Mouse (Mus musculus) heart, postnatal 14 days (tissue): ENCODE data around the gene Tmem132b. TPM values are rescaled to one million over a fixed set of nuclear protein-coding genes. Genes with fewer than 3 reads are reported as not detected.

Experiments
- DNase-seq, 2 experiments: peaks; one replicate each; pipeline ENCODE4 v3.0.0; 2021 to 2022
- intact Hi-C: fragments of 180-260 bp; cut with DNase I; formaldehyde crosslinking; loops from one replicate; pipeline ENCODE4 v1.15.1; 2025
- total RNA-seq, 2 experiments: library from RNA; stranded (reverse); gene quantifications; 2 replicates each; pipeline ENCODE4 v1.2.3; 2021

The Tmem132b gene
- total RNA-seq, 2 experiments from 2014 or later: not detected

DNA sequence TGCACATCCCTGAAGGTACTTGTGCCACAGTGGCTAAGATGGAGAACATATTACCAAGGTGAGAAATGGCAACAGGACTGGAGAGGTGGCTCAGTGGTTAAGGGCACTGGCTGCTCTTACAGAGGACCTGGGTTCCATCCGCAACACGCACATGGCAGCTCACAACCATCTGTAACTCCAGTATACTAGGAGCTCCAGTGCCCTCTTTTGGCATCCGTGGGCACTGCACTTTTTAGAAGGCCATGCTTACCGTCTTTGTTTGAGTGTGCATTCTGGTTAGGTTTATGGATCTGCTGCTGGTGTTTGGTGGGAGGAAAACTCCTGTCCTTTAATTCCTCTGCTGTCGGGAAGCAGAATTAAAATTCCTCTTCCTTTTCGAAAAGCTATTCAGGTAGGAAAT lies 116.7 kb downstream of the Tmem132b start:
- intact Hi-C loops: no loop called here
- no peak for DNase-seq

DNA sequence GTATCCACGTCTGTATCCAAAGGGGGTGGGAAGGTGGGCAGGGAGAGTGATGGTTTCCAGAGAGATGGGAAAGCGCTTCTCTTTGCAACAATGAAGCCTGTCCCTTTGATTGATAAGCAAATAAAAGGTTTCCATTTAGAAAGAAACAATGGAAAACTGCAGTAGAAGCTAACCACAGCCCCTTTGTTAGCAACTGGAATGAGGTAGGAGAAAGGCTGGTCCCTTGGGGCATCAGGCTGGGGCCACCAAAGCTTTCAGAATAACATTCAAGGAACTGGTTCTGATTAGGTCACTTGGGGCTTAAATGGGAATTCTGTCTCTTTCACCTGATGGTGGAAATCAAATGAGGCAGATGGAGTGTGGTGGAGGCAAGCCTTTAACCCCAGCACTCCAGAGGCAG lies 118.4 kb downstream of the Tmem132b start:
- intact Hi-C loops: no loop called here
- no peak for DNase-seq

DNA sequence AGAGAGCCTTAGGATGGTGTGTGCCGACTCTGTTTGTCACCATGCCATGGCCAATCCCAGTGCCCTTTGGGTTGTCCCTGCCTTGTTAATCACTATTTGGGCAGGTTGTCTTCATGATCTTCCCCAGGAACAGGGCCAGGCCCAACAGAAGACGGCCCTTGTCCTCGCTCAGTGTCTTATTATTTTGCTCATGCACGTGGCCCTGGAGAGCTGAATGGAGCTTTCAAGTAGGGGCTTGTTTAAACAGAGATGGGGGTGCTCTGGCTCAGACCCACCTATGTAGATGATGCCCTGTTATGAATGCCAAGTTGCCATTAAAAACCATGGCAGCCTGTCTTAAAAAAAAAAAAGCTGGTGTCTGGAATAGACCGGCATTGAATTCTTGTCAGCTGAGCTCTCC lies 126.5 kb downstream of the Tmem132b start:
- intact Hi-C loops: no loop called here

DNA sequence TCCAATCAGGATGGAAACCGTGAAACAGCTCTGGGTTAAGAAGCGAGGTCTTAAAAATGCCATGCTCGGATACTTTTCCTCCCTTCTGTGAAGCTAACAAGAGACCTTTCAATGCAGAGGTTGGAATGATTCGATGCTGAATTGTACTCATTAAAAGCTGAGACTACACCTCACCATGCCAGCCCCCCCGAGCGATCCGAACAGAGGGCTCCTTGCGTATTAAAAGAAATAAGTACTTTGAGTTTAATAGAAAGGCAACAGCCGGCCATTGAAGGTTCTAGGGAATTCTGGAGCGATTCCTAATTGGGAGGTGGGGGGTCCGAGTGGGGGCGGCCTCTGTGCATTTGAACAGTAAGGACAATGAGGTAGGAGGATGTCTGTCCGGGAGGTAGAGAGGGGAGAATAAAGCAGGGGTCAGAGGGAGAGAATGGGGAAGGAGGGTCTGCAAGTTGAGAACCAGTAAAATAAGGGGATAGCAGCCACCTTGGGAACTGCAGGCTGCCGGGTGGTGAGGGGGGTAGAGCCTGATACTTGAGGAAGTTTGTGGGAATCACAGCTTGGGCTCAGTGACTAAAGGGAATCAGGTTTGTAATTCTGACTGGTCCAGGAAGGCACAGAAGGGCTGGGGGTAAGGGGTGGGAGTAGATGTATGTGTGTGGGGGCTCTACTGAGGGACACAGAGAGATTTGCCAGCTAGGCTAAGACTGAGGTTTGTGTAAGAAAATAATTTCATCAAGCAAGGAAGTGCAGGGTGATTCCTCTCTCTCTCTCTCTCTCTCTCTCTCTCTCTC lies 127.6 kb downstream of the Tmem132b start:
- intact Hi-C loops: no loop called here
- DNase-seq: no peak

More for the DNA sequence above, 126.5 kb downstream of the Tmem132b start:
- no peak for DNase-seq

DNA sequence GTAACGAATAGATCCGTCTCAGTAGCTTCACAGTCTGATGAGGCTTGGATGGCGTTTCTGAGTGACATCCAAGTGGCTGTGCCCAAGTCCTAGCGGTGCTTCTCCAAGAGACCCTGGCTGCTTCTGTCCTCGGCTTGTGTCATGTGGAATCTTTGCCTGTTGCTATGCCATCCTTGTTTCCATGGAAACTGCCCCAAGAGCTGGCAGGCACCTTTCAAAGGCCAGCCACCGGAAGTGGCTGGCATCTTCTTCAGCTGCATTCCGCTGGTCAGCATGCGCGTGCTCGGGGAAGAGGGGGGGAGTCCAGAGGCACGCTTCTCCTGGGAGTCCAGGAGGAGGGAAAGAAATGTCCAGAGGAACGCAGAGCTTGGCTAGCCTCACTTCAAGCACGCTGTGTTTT lies 144.0 kb downstream of the Tmem132b start:
- no peak for DNase-seq
- intact Hi-C loops: no loop called here

DNA sequence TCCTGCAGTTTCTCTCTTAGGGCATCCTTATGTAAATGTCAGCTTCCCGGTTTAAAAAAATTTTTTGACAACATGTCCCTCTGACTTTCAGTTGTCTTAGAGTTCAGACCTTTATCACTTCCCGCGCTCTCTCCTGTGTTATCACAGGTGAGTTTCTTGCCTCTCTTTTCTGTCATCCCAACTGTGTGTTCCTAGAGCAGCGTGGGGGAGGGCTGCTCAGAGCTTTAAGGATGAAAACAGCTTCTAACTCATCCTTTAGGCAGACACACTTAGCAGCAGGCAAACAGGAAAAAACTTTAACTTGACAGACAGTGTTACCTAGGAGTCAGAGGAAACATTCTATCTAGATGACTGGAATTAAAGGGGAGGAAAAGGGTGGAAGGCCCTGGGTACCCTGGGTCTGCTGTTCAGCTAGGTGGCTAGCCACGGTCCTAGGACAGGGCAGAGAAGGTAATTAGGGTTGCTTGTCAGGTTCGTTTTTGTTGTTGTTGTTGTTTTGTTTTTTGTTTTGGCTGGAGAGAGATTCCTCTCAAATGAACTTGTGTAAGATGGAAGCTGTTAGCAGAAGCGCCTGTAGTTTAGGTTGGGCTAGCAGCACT lies 144.6 kb downstream of the Tmem132b start:
- no peak for DNase-seq
- intact Hi-C loops: no loop called here

DNA sequence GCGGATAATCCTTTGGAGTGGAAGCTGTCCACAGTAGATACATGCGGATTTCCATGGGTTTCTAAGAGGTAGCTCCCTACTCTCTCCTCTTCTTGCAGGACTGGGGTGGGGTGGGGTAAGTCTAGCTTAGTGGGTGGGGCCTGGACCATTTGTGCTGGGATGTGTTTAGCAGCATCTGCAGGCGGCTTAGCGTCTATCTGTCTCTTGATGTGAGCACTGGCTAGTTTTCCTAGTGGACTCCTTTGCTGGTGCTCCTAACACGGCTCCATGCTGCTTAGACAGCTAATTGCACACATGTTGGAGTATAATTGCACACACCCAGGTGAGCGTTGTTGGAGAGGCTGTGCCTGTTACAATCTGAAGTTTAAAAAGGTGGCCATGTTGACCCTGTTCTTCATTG lies 149.3 kb downstream of the Tmem132b start:
- intact Hi-C loops: no loop called here
- no peak for DNase-seq

DNA sequence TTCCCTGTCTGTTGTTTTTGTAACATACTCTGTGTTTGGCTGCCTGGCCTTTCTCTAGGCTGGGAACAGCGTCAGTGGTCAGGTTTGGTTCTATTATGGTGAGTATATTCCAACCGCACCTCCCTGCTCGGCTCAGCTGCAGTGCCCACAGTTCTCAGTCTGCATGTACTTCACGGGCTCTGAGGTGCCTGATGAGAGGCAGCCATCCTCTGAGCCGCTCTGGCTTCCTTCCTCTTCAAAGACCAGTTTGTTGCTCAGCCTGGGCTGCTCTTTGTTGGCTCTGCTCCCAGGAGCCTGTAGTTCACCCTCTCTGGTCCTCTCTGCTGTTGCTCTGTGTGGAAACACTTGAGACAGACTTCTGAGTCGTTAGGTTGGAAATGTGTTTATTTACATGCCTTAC lies 151.9 kb downstream of the Tmem132b start:
- intact Hi-C loops: no loop called here
- no peak for DNase-seq

DNA sequence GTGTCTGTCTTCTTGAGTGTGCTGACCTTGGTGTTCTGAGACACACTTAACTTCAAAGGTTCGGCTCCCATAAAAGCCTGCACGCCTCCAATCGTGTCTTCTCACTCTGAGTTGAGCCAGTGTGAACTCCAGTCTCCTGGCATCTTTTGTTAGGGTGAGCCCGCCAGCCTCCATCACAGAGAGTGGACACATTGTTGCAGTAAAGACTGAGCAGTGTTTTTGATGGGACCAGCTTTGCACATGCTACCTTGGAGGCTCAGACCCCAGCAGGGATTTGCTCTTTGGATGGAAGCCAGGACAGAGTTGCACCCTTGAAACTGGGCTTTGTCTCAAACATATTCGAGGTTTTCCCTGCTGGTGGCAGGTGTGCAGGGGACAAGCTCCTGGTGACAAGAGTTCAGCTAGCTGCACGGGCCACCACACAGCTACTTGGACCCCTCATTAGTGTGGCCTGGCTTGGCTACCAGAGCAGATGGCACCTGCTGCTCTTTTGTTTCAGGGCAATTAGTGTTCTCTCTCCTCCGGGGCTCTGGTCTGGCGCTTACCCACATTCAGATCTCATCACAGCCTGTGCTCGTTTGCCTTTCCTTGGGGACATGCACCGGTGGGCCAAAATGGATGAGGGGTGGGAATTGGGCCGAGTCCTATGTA lies 154.2 kb downstream of the Tmem132b start:
- DNase-seq: no peak
- intact Hi-C loops: no loop called here

DNA sequence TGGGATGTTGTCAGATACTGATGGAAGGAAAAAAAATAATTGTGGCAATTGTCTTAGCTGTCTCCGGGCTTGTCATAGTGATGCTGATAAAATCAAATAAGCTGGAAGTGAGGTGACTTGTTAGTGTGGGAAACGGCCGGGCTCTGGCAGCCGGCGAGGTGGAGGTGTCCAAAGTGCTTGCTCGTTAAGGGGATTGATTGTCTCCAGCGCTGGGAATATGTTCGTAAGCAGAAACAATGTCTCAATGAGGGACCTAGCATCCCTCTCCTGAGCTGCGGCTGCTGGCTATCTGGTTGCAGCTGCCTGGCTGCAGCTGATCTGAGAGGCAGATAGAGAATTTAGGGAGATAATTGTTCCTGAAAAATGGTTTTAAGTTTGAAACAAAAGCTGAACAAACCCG lies 161.0 kb downstream of the Tmem132b start:
- no peak for DNase-seq
- intact Hi-C loops: no loop called here

DNA sequence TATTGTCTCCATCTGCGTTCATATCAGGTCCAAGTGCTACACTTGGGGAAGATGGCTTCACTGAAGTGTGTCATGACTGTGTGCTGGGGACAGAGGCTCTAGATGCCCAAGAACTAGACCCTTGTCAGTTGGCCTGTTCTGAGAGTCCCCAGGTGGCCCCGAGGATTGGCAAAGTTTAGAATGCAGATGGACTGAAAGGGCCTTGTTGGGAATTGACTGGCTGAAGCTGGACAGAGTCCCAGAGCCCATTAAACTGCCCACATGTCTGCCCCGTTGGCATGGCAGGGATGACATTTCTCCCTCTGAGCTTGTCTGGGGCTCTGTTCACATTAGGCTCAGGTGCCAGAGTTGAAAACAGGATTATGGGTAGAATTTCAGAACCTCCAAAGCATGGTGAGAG lies 167.8 kb downstream of the Tmem132b start:
- intact Hi-C loops: no loop called here
- no peak for DNase-seq

DNA sequence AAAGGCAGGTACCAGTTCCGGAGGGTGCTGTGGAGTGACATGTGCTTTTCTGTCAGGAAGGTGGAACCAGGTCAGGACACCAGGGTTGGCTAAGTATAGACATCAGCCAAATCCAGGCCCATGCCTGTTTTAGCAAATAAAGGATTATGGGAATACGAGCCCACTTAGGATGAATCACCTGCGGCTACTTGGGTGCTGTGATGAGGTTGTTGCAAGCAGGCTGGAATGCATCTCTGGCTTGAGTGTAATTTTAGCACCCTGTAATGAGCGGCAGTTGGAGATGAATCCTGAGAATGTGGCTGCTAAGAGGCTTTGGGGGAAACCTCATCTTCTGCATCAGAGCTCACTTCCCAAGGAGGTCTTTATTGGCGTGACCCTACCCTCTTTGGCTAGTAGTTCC lies 168.7 kb downstream of the Tmem132b start:
- intact Hi-C loops: no loop called here
- no peak for DNase-seq

DNA sequence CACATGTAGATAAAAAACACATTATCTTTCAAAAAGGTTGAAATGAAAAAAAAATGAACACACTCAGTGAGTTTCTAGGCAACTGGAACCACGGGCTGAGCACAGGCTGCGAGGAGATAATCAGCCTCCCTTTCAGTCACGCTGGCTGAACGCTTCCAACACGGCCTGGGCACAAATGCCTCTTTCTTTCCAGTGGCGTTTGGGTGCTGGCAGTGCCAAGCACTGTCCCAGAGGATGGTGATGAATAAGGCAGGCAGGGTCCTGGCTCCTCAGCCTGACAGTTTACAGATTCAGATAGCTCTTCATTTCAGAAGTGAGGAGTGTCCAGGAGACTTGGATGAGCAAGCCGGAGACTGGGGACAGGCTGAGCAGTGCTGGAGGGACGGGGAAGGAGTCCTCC lies 173.8 kb downstream of the Tmem132b start:
- intact Hi-C loops: no loop called here
- no peak for DNase-seq

DNA sequence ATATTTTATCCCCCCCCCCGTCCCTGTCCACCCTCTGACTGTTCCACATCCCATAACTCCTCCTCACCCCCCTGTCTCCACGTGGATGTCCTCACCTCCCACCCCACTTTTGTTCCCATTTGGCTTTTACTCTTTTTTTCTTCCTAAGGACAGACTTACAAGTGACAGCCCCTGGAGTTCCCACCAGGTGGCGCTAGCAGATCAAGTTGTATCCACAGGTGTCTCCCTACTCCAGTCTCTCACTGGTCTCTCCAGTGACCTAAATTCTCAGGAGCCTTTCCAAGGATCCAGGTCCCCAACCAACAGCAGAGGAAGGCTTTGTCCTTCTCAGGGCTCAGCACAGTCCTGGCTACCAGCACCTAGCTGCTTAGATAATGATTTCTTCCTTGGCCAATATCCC lies 177.6 kb downstream of the Tmem132b start:
- intact Hi-C loops: no loop called here
- peak; percentile 5 to 27 for DNase-seq

DNA sequence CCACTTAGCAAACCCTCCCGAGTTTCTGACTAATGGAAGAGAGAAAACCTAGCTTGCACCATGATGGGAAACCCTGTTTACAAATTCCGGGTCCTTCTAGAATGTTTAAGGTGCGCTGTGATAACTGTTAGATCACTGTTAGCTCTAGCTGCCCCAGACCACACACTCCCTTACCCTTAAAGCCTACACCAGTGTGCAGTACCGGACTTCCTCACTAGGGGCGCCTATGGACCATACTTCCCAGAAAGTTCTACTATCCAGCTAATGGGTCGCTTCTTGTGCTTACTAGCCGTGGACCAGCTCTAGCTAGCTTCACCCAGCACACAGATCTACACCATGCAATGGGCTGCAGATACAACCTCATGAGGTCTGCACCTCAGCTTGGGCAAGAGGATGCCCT lies 195.2 kb downstream of the Tmem132b start:
- no peak for DNase-seq
- intact Hi-C loops: no loop called here

DNA sequence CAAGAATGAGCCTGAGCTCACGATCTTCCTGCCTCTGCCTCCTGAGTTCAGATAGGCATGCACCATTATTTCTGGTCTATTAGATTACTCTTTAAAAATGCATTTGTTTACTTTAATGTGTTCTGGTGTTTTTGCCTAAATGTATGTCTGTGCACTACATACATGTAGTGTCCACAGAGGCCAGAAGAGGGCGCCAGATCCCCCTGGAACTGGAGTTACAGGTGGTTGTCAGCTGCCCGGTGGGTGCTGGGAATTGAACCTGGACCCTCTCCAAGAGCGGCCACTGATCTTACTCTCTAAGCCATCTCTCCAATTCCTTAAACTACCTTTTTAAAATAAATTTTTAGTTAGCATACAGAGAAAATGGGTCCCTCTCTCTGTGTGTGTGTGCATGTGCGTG lies 195.9 kb downstream of the Tmem132b start:
- intact Hi-C loops: no loop called here
- no peak for DNase-seq

DNA sequence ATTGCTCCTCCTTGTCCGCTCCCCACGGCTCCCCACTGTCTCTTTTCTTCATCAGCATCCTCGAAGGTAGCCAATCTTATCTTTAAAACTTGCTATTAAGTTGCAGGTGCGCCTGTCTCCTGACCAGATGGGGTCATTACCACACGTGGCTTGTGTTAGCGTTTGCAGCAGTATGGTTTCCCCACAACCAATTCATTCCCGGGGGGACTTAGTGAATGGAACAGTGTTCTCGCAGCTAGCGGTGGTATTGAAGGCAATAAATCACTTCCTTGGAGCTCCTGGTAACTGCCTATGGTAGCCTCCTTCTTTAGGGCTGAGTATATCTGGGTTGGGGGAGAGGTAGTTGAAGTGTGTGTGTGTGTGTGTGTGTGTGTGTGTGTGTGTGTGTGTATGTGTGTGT lies 196.4 kb downstream of the Tmem132b start:
- intact Hi-C loops: no loop called here
- no peak for DNase-seq

DNA sequence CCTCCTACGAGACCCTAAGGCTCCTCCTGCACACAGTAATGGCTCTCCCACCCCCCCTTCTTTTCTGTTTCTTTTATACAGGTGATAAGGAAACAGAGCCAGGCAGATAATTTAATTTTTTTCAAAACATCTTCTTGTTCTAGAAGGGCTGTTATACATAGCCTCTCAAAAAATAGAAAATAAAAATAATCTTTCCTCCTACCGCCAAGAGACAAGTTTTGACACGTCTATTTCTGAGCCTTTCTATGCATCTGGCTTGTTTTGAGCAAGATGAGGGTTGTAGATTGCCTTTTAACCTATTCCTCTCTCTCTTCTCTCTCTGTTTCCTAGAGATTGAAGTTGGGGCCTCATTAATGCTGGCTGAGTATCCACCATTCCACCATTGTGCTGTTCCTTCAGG lies 196.9 kb downstream of the Tmem132b start:
- DNase-seq: no peak
- intact Hi-C loops: no loop called here

DNA sequence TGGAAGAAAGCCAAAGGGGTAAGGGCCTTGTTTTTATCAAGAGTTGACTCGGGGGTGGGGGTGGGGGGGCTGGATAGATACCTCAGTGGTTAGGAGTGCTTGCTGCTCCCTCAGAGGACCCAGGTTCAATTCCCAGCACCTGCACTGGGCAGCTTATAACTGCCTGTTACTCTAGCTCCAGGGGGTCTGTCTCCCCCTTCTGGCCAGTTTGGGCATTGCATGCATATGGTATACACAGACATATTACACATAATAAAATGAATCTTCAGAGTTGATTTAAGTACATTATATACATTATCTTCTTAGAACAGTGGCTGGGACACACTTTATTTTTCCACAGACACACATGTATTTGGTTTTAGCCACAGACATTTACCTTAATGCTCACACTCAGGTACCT lies 202.2 kb downstream of the Tmem132b start:
- DNase-seq: no peak
- intact Hi-C loops: no loop called here

DNA sequence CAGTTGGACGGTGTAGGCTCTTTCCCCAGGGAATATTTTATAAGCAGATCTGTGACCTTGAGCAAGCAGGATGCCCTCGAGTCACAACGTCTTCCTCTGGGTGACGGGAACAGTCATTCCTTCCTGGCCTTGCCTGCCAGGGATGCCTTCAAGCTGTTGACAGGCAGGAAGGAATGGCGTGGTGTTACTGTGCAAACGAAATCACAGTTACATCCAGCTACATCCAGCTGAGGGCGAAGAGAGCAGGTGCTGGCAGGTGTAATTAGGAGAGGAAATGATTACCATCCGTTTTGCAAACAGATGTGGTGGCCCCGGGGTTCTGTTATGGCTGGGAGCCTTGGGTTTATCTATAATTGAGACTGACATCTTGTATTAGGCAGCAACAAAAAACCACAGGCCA lies 205.5 kb downstream of the Tmem132b start:
- intact Hi-C loops: no loop called here
- DNase-seq: no peak

DNA sequence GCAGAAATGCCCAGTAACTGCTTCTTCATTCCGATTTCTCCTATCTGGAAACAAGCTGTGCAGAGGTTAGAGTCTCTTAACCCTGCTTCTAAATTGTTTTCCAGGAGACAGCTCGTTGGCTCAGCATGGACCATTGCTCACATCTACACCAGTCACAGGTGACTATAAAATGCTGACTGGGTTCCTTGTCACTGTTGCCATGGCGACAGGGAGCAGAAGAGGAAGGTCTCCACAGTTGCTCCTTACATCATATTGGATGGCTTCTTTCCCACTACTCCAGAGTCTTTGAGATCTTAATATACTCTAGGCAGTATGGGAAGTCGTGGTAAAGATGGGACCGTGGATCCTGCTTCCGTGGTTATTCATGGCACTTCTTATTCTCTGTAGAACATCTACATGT lies 211.9 kb downstream of the Tmem132b start:
- intact Hi-C loops: no loop called here
- no peak for DNase-seq

DNA sequence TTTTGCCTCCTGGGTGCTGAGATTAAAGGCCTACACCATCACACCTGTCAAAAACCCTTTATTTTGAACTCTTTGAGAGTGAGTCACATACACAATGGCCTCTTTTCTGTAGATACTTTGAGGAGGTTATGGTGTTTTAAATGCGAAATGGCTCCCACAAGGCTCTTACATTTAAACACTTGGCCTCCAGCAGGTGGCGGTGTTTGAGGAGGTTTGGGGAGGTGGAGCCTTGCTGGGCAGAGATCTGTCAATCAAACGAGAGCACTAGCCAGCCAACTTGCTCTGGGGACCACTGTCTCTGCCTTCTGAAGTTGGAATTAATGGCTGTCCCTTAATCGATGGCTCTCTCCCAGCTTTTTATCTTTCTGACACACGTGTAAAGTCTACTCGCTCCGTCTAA lies 214.2 kb downstream of the Tmem132b start:
- intact Hi-C loops: no loop called here

More for the DNA sequence above, 214.2 kb downstream of the Tmem132b start:
- DNase-seq: no peak
